Mouse (Mus musculus) kidney, adult 2 months (tissue): Measurements from ENCODE around the gene A830018L16Rik. TPM values are rescaled to one million over a fixed set of nuclear protein-coding genes. Genes with fewer than 3 reads are reported as not detected.

Experiments
- DNase-seq: peaks from one replicate; pipeline ENCODE4 v3.0.0; 2021
- H3K27ac ChIP-seq: fragments of 200-500 bp; 2 replicates; pipeline ENCODE4 v1.5.1; 2012; ENCODE audit warnings: low read depth, low read length, control low read depth, inconsistent platforms; ENCODE audit not compliant: insufficient read depth
- H3K27me3 ChIP-seq: fragments of 200-500 bp; replicated peaks from 2 replicates; pipeline ENCODE4 v1.6.1; 2012; ENCODE audit warnings: mild to moderate bottlenecking, moderate library complexity, low read length, inconsistent platforms; ENCODE audit not compliant: control insufficient read depth, insufficient read depth
- H3K36me3 ChIP-seq: fragments of 200-500 bp; 2 replicates; pipeline ENCODE4 v1.6.1; 2012; ENCODE audit warnings: mild to moderate bottlenecking, moderate library complexity, low read length, inconsistent platforms; ENCODE audit not compliant: control insufficient read depth, insufficient read depth
- H3K4me1 ChIP-seq: fragments of 200-500 bp; 2 replicates; pipeline ENCODE4 v1.6.1; 2011; ENCODE audit warnings: low read length; ENCODE audit not compliant: control insufficient read depth, insufficient read depth
- H3K4me3 ChIP-seq: fragments of 200-500 bp; 2 replicates; pipeline ENCODE4 v1.5.1; 2011; ENCODE audit warnings: mild to moderate bottlenecking, low read depth, low read length, control low read depth; ENCODE audit not compliant: insufficient read depth
- CTCF ChIP-seq: fragments of 200-500 bp; conservative IDR thresholded peaks from 2 replicates; pipeline ENCODE4 v1.5.1; 2011; ENCODE audit warnings: low read depth, mild to moderate bottlenecking, control low read depth, low read length, moderate library complexity, mixed read lengths; ENCODE audit not compliant: insufficient read depth, insufficient read length
- POLR2A ChIP-seq: fragments of 200-500 bp; IDR thresholded peaks from one replicate; pipeline ENCODE4 v1.6.1; 2011; ENCODE audit warnings: low read depth, low read length, control low read depth
- WGBS: fragments of 180-500 bp; shearing (Covaris S2); methylation state at CpG from one replicate; pipeline ENCODE4 v1.1.7; 2018; 5-methylcytosine and 5-hydroxymethylcytosine counted together
- polyA plus RNA-seq: library from polyadenylated mRNA; depleted of rRNA; stranded (reverse); fragments of >200 nt; gene quantifications from 2 replicates; pipeline ENCODE4 v1.2.3, GENCODE M21; 2012; rRNA removed

A830018L16Rik gene
- polyA plus RNA-seq, result 0.58 and 0.73 TPM in 2 replicates

- Histone ChIP-seq H3K4me1 (no peaks in the 10 kb centered on the region), H3K27me3 (no peaks in the 10 kb centered on the region), H3K4me3 (peak within 1 kb of the TSS; percentile 1; the same call in 1 of the 2 replicates), H3K27ac (no peak within 1 kb of the TSS), H3K36me3 (no peaks in the 10 kb centered on the region)
- DNase-seq, result peak; percentile 33
- TF ChIP-seq CTCF (no peak; the same call in 1 of the 2 replicates), POLR2A (no peak)
- under 1% methylated on average over 50 of the region's 50 CpGs for WGBS
Measured at GRCm38 (mm10) chr1:11413894-11414556, at the start of gene A830018L16Rik. TSS of gene A830018L16Rik (plus strand) at chr1:11414105.

- no peaks in the 10 kb centered on the region for H3K4me1 ChIP-seq
- WGBS, result 56% methylated on average over 3 of the region's 3 CpGs
- no peaks in the 10 kb centered on the region for H3K36me3 ChIP-seq
- no peak overlapping the region for H3K27ac ChIP-seq
- DNase-seq, result no peak
- H3K4me3 ChIP-seq, result no peak overlapping the region
- no peaks in the 10 kb centered on the region for H3K27me3 ChIP-seq
- no peak for TF ChIP-seq CTCF
- TF ChIP-seq POLR2A, result no peak
Measured at GRCm38 (mm10) chr1:11385846-11386245, 28.1 kb upstream of the A830018L16Rik start.

GRCm38 (mm10) chr1:11395408-11395807 lies 18.5 kb upstream of the A830018L16Rik start:
- no peak for DNase-seq
- no peaks in the 10 kb centered on the region for H3K27me3 ChIP-seq
- WGBS, result 55% methylated on average over 4 of the region's 4 CpGs

GRCm38 (mm10) chr1:11395996-11396736 lies 17.7 kb upstream of the A830018L16Rik start:
- no peak overlapping the region for H3K4me3 ChIP-seq
- WGBS, result 89% methylated on average over 2 of the region's 2 CpGs
- no peaks in the 10 kb centered on the region for H3K27me3 ChIP-seq
- no peaks in the 10 kb centered on the region for H3K4me1 ChIP-seq
- no peak for TF ChIP-seq CTCF
- no peak for TF ChIP-seq POLR2A
- no peaks in the 10 kb centered on the region for H3K36me3 ChIP-seq
- no peak overlapping the region for H3K27ac ChIP-seq
- no peak for DNase-seq

More at GRCm38 (mm10) chr1:11395408-11395807, 18.5 kb upstream of the A830018L16Rik start:
- no peaks in the 10 kb centered on the region for H3K4me1 ChIP-seq
- no peak overlapping the region for H3K27ac ChIP-seq
- H3K4me3 ChIP-seq, result no peak overlapping the region
- H3K36me3 ChIP-seq, result no peaks in the 10 kb centered on the region
- TF ChIP-seq POLR2A (no peak), CTCF (no peak)

- Histone ChIP-seq H3K4me3 (no peak overlapping the region), H3K27ac (no peak overlapping the region), H3K36me3 (no peaks in the 10 kb centered on the region), H3K4me1 (no peaks in the 10 kb centered on the region), H3K27me3 (no peaks in the 10 kb centered on the region)
- DNase-seq, result peak; percentile 49
- WGBS, result 38% methylated on average over 2 of the region's 2 CpGs
- TF ChIP-seq POLR2A (no peak), CTCF (no peak)
Measured at GRCm38 (mm10) chr1:11401159-11401558, 12.7 kb upstream of the A830018L16Rik start.

- no peaks in the 10 kb centered on the region for H3K27me3 ChIP-seq
- H3K4me3 ChIP-seq, result no peak overlapping the region
- H3K4me1 ChIP-seq, result no peaks in the 10 kb centered on the region
- H3K27ac ChIP-seq, result no peak overlapping the region
- no peak for TF ChIP-seq POLR2A
- TF ChIP-seq CTCF, result no peak
- no peaks in the 10 kb centered on the region for H3K36me3 ChIP-seq
- DNase-seq, result no peak
Measured at GRCm38 (mm10) chr1:11405527-11405926, 8.4 kb upstream of the A830018L16Rik start.

GRCm38 (mm10) chr1:11406026-11406425 lies 7.9 kb upstream of the A830018L16Rik start:
- no peak for TF ChIP-seq CTCF
- H3K4me1 ChIP-seq, result no peaks in the 10 kb centered on the region
- H3K36me3 ChIP-seq, result no peaks in the 10 kb centered on the region
- H3K4me3 ChIP-seq, result no peak overlapping the region
- 87% methylated on average over 3 of the region's 3 CpGs for WGBS
- no peak overlapping the region for H3K27ac ChIP-seq
- DNase-seq, result no peak
- H3K27me3 ChIP-seq, result no peaks in the 10 kb centered on the region
